Mouse (Mus musculus): ENCODE measurements at regions not wholly inside any gene's neighbourhood (a gene's known extent, or its start where the extent isn't known, plus 50 kb on each side); places are given as distances from the start of the nearest gene placed in this dataset.
A peak's percentile ranks its signal among the peaks of the same experiment; 100 is the strongest.

DNA sequence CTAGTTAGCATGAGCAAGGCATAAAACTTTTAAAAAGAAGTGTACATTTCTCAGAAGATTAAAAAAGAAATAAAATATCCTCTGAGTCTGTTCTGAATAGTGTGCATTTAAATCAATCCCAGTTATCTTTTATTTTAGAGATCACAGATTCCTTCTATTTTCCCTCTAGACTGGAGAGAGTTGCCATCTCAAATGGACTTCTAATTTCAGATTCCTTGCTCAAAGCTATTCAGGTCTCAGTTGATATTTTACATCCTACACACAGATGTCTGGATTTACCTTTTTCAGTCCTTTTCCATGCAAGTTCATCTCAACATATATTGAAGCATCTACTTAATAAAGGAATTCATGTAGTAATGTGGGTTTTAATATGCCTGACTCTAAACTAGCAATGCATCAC lies 242.5 kb downstream of the Pcdh10 start:
- Histone ChIP-seq H3K9me3 (ENCODE audit: low read length) (no peaks in the 10 kb centered on the region), H3K27ac (ENCODE audit: low read depth, low read length) (no peak overlapping the region), H3K36me3 (ENCODE audit: insufficient read depth) (no peaks in the 10 kb centered on the region), H3K9ac (no peak overlapping the region), H3K27me3 (ENCODE audit: insufficient read depth, low read length) (no peaks in the 10 kb centered on the region), H3K4me1 (ENCODE audit: insufficient read depth) (no peaks in the 10 kb centered on the region), H3K4me2 (ENCODE audit: low read depth) (no peak overlapping the region), H3K4me3 (ENCODE audit: low read depth, low read length) (no peak overlapping the region)
- no peak for TF ChIP-seq CTCF (IDR thresholded peaks at IDR 0.05; ENCODE audit: low read depth)
- ATAC-seq (no peak), DNase-seq (no peak)

DNA sequence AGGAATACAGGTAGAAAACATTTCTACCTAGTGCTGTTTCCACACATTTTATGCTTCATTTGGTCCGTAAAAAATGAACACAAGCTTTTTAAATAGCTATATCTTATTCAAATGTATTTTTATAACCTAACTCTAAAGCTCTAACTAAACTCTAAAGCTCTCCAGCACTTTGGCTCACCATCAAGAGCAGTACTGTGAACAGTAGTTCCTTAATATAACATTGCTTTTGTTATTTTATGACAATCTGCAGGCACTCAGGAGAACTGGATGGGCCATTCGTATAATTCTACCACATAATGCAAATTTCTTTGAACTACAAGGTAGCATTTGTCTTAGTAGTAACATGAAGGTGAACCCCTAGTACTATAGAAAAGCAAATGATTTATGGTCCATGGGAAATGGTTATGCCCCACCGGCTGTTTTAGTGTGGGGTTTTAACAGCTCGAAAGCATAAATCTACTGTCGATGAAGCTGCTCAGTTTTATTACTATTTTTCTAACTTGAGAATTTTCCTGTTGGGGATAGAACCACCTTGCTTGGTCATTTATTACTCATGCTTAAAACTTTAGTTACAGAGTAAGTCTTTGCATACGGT lies 267.8 kb downstream of the Pcdh10 start:
- Histone ChIP-seq H3K4me2 (ENCODE audit: low read depth) (no peak overlapping the region), H3K4me3 (ENCODE audit: low read depth, low read length) (no peak overlapping the region), H3K36me3 (ENCODE audit: insufficient read depth) (no peaks in the 10 kb centered on the region), H3K9ac (no peak overlapping the region), H3K4me1 (ENCODE audit: insufficient read depth) (no peaks in the 10 kb centered on the region), H3K27me3 (ENCODE audit: insufficient read depth, low read length) (no peaks in the 10 kb centered on the region), H3K9me3 (ENCODE audit: low read length) (no peaks in the 10 kb centered on the region), H3K27ac (ENCODE audit: low read depth, low read length) (no peak overlapping the region)
- WGBS: 91% methylated on average over 6 of the region's 6 CpGs
- DNase-seq (no peak), ATAC-seq (no peak)
- TF ChIP-seq CTCF (IDR thresholded peaks at IDR 0.05; ENCODE audit: low read depth): no peak

- ATAC-seq (no peak), DNase-seq (no peak)
- H3K27ac ChIP-seq (ENCODE audit: low read depth, low read length): no peak overlapping the region
- no peaks in the 10 kb centered on the region for H3K9me3 ChIP-seq (ENCODE audit: low read length)
- no peak overlapping the region for H3K9ac ChIP-seq
- H3K36me3 ChIP-seq (ENCODE audit: insufficient read depth): no peaks in the 10 kb centered on the region
- no peak for TF ChIP-seq CTCF (IDR thresholded peaks at IDR 0.05; ENCODE audit: low read depth)
- H3K4me3 ChIP-seq (ENCODE audit: low read depth, low read length): no peak overlapping the region
- H3K4me1 ChIP-seq (ENCODE audit: insufficient read depth): no peaks in the 10 kb centered on the region
- no peaks in the 10 kb centered on the region for H3K27me3 ChIP-seq (ENCODE audit: insufficient read depth, low read length)
- H3K4me2 ChIP-seq (ENCODE audit: low read depth): no peak overlapping the region
These were observed 271.2 kb downstream of the Pcdh10 start for GRCm38 (mm10) chr3:45649361-45649760.

DNA sequence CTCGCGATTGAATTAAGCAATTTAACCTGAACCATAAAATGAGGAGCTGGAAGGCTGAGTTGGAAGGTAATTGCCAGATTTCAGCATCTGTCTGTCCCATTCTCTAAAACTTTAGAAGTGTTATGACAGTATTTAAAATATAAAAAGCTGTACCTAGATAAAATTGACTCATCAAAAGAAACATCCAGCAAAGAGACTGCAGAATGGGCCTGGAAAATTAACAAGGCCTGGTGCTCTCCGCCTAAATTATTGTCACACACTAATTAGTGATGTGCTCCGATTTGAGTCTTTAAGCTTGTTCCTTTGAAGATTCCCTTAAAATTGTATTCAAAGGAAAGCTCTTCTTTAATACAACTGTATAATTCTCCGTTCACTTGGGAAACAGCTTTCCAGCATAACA lies 278.8 kb downstream of the Pcdh10 start:
- no peaks in the 10 kb centered on the region for H3K9me3 ChIP-seq (ENCODE audit: low read length)
- ATAC-seq (peak; percentile 54; the same call in 1 of the 2 replicates), DNase-seq (peak; percentile 3)
- 37% methylated on average over 5 of the region's 5 CpGs for WGBS
- H3K4me2 ChIP-seq (ENCODE audit: low read depth): no peak overlapping the region
- no peaks in the 10 kb centered on the region for H3K27me3 ChIP-seq (ENCODE audit: insufficient read depth, low read length)
- H3K9ac ChIP-seq: no peak overlapping the region
- TF ChIP-seq CTCF (IDR thresholded peaks at IDR 0.05; ENCODE audit: low read depth): no peak
- no peak overlapping the region for H3K4me3 ChIP-seq (ENCODE audit: low read depth, low read length)
- H3K4me1 ChIP-seq (ENCODE audit: insufficient read depth): no peaks in the 10 kb centered on the region
- no peak overlapping the region for H3K27ac ChIP-seq (ENCODE audit: low read depth, low read length)
- no peaks in the 10 kb centered on the region for H3K36me3 ChIP-seq (ENCODE audit: insufficient read depth)

- Histone ChIP-seq H3K4me1 (ENCODE audit: insufficient read depth) (no peaks in the 10 kb centered on the region), H3K9ac (no peak overlapping the region), H3K27ac (ENCODE audit: low read depth, low read length) (no peak overlapping the region), H3K4me3 (ENCODE audit: low read depth, low read length) (no peak overlapping the region), H3K9me3 (ENCODE audit: low read length) (no peaks in the 10 kb centered on the region), H3K27me3 (ENCODE audit: insufficient read depth, low read length) (no peaks in the 10 kb centered on the region), H3K4me2 (ENCODE audit: low read depth) (no peak overlapping the region), H3K36me3 (ENCODE audit: insufficient read depth) (no peaks in the 10 kb centered on the region)
- ATAC-seq (no peak), DNase-seq (no peak)
- WGBS: 68% methylated on average over 2 of the region's 2 CpGs
- no peak for TF ChIP-seq CTCF (IDR thresholded peaks at IDR 0.05; ENCODE audit: low read depth)
These were observed 280.0 kb downstream of the Pcdh10 start for GRCm38 (mm10) chr3:45658093-45658776.

DNA sequence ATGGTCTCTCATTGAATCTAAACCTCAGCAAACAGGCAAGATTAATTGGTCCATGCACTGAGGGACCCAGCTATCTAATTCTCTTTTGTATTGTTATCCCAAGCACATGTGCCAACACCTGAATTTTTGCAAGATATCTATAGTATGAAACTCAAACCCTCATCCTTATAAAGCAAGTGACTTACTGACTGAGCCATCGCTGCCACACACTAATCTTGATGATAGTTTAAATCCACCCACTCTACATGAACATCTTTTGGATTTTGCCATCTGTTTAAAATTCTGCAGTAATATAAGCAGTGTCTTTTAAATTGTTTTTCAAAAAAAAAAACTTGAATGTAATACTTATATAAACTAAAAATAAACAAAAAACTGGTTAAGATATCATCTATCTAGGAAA lies 280.9 kb downstream of the Pcdh10 start:
- Histone ChIP-seq H3K4me2 (ENCODE audit: low read depth) (no peak overlapping the region), H3K4me3 (ENCODE audit: low read depth, low read length) (no peak overlapping the region), H3K9ac (no peak overlapping the region), H3K4me1 (ENCODE audit: insufficient read depth) (no peaks in the 10 kb centered on the region), H3K36me3 (ENCODE audit: insufficient read depth) (no peaks in the 10 kb centered on the region), H3K9me3 (ENCODE audit: low read length) (no peaks in the 10 kb centered on the region), H3K27me3 (ENCODE audit: insufficient read depth, low read length) (no peaks in the 10 kb centered on the region), H3K27ac (ENCODE audit: low read depth, low read length) (no peak overlapping the region)
- DNase-seq: no peak
- WGBS: 88% methylated on average over 1 of the region's 1 CpGs
- no peak for ATAC-seq
- TF ChIP-seq CTCF (IDR thresholded peaks at IDR 0.05; ENCODE audit: low read depth): no peak

- no peak for DNase-seq
These were observed 292.2 kb downstream of the Pcdh10 start for GRCm38 (mm10) chr3:45670434-45670833.

More at GRCm38 (mm10) chr3:45670434-45670833, 292.2 kb downstream of the Pcdh10 start:
- no peaks in the 10 kb centered on the region for H3K9me3 ChIP-seq (ENCODE audit: low read length)
- H3K4me3 ChIP-seq (ENCODE audit: low read depth, low read length): no peak overlapping the region
- H3K4me1 ChIP-seq (ENCODE audit: insufficient read depth): no peaks in the 10 kb centered on the region
- ATAC-seq: no peak
- no peaks in the 10 kb centered on the region for H3K27me3 ChIP-seq (ENCODE audit: insufficient read depth, low read length)
- no peak overlapping the region for H3K9ac ChIP-seq
- H3K27ac ChIP-seq (ENCODE audit: low read depth, low read length): no peak overlapping the region
- no peak overlapping the region for H3K4me2 ChIP-seq (ENCODE audit: low read depth)
- no peak for TF ChIP-seq CTCF (IDR thresholded peaks at IDR 0.05; ENCODE audit: low read depth)
- no peaks in the 10 kb centered on the region for H3K36me3 ChIP-seq (ENCODE audit: insufficient read depth)
